Mouse (Mus musculus): ENCODE data around the gene Klk15. TPM values are rescaled to one million over a fixed set of nuclear protein-coding genes. Genes with fewer than 3 reads are reported as not detected.

The Klk15 gene
- polyA plus RNA-seq, 1 experiment from 2014 or later = not detected

Other genes starting within 250 kb of the Klk15 start
- gene Klk14, start 243.3 kb upstream of the Klk15 start, polyA plus RNA-seq (2015; fragmentation: Nextera tagmentation; extraction: Ambion mirVana) = 0.21 TPM in 1 of 2 replicates, not detected in the other
- gene Klk13, start 221.2 kb upstream of the Klk15 start, polyA plus RNA-seq (2015; fragmentation: Nextera tagmentation; extraction: Ambion mirVana) = 2.0 and 5.5 TPM in 2 replicates
- 0.57 and 2.4 TPM in 2 replicates for gene Klk12, start 164.8 kb upstream of the Klk15 start, polyA plus RNA-seq (2015; fragmentation: Nextera tagmentation; extraction: Ambion mirVana)
- gene Klk11, start 159.1 kb upstream of the Klk15 start, polyA plus RNA-seq (2015; fragmentation: Nextera tagmentation; extraction: Ambion mirVana) = 4.0 and 8.7 TPM in 2 replicates
- gene Klk10, start 152.7 kb upstream of the Klk15 start, polyA plus RNA-seq (2015; fragmentation: Nextera tagmentation; extraction: Ambion mirVana) = 4.1 and 17.4 TPM in 2 replicates
- gene Klk9, start 141.8 kb upstream of the Klk15 start, polyA plus RNA-seq (2015; fragmentation: Nextera tagmentation; extraction: Ambion mirVana) = 0.17 and 0.77 TPM in 2 replicates
- 17.8 and 24.5 TPM in 2 replicates for gene Klk8, start 136.2 kb upstream of the Klk15 start, polyA plus RNA-seq (2015; fragmentation: Nextera tagmentation; extraction: Ambion mirVana)
- gene Klk7, start 122.4 kb upstream of the Klk15 start, polyA plus RNA-seq (2015; fragmentation: Nextera tagmentation; extraction: Ambion mirVana) = not detected in 2 replicates
- gene Klk6, start 109.2 kb upstream of the Klk15 start, polyA plus RNA-seq (2015; fragmentation: Nextera tagmentation; extraction: Ambion mirVana) = 0.18 and 0.32 TPM in 2 replicates
- not detected in 2 replicates for gene Klk5, start 91.8 kb upstream of the Klk15 start, polyA plus RNA-seq (2015; fragmentation: Nextera tagmentation; extraction: Ambion mirVana)
- gene Klk4, start 52.6 kb upstream of the Klk15 start, polyA plus RNA-seq (2015; fragmentation: Nextera tagmentation; extraction: Ambion mirVana) = not detected in 2 replicates
- gene Klk1b8, start 16.9 kb downstream of the Klk15 start, polyA plus RNA-seq (2015; fragmentation: Nextera tagmentation; extraction: Ambion mirVana) = 1.4 and 1.7 TPM in 2 replicates
- not detected in 2 replicates for gene Klk1b1, start 33.0 kb downstream of the Klk15 start, polyA plus RNA-seq (2015; fragmentation: Nextera tagmentation; extraction: Ambion mirVana)
- gene Klk1b9, start 42.3 kb downstream of the Klk15 start, polyA plus RNA-seq (2015; fragmentation: Nextera tagmentation; extraction: Ambion mirVana) = not detected in 2 replicates
- 0.26 TPM in 1 of 2 replicates, not detected in the other for gene Klk1b11, start 62.1 kb downstream of the Klk15 start, polyA plus RNA-seq (2015; fragmentation: Nextera tagmentation; extraction: Ambion mirVana)
- 0.13 TPM in 1 of 2 replicates, not detected in the other for gene Klk1b26, start 78.4 kb downstream of the Klk15 start, polyA plus RNA-seq (2015; fragmentation: Nextera tagmentation; extraction: Ambion mirVana)
- not detected in 2 replicates for gene Klk1b27, start 118.5 kb downstream of the Klk15 start, polyA plus RNA-seq (2015; fragmentation: Nextera tagmentation; extraction: Ambion mirVana)
- not detected in 2 replicates for gene Klk1b21, start 168.6 kb downstream of the Klk15 start, polyA plus RNA-seq (2015; fragmentation: Nextera tagmentation; extraction: Ambion mirVana)
- not detected in 2 replicates for gene Klk1b22, start 178.9 kb downstream of the Klk15 start, polyA plus RNA-seq (2015; fragmentation: Nextera tagmentation; extraction: Ambion mirVana)
- gene Klk1b16, start 203.0 kb downstream of the Klk15 start, polyA plus RNA-seq (2015; fragmentation: Nextera tagmentation; extraction: Ambion mirVana) = 0.09 TPM in 1 of 2 replicates, not detected in the other